Mouse (Mus musculus) liver, embryonic 14.5 days (tissue): ENCODE data around the gene Tekt5. TPM values are rescaled to one million over a fixed set of nuclear protein-coding genes. Genes with fewer than 3 reads are reported as not detected.

Experiments
- ATAC-seq: fragments of 200-750 bp; cut with Nextera tagmentation; 2 replicates; pipeline ENCODE4 v1.8.0; 2017; ENCODE audit warnings: moderate number of reproducible peaks, mild to moderate bottlenecking, moderate library complexity; ENCODE audit not compliant: insufficient read depth
- DNase-seq, 3 experiments: peaks; one replicate each; pipeline ENCODE4 v3.0.0-alpha.2; 2012 to 2013; ENCODE audit warnings: low read depth in 3 of 3, low spot score in 3 of 3
- H3K27ac ChIP-seq: fragments of 300-500 bp; sonication (generic); 2 replicates; pipeline ENCODE4 v1.5.1; 2014; ENCODE audit warnings: moderate library complexity, mild to moderate bottlenecking, control low read depth, inconsistent platforms
- H3K27me3 ChIP-seq: fragments of 300-500 bp; sonication (generic); 2 replicates; pipeline ENCODE4 v1.6.1; 2014; ENCODE audit warnings: mild to moderate bottlenecking, low read length, moderate library complexity; ENCODE audit not compliant: control insufficient read depth, insufficient read depth
- H3K36me3 ChIP-seq: fragments of 300-500 bp; sonication (generic); replicated peaks from 2 replicates; pipeline ENCODE4 v1.6.1; 2014; ENCODE audit warnings: low read depth; ENCODE audit not compliant: control insufficient read depth, insufficient read depth
- H3K4me1 ChIP-seq, 2 experiments: fragments of 200-500 bp in 1 of 2; fragments of 300-500 bp in 1 of 2; sonication (generic) in 1 of 2; replicated peaks; 2 replicates each; pipeline ENCODE4 v1.6.1; 2012 to 2014; ENCODE audit warnings: antibody characterized with exemption in 1 of 2, inconsistent platforms in 1 of 2, low read length in 1 of 2; ENCODE audit not compliant: control insufficient read depth in 2 of 2, insufficient read depth in 2 of 2
- H3K4me2 ChIP-seq: fragments of 300-500 bp; sonication (generic); 2 replicates; pipeline ENCODE4 v1.6.1; 2014; ENCODE audit warnings: low read depth, mild to moderate bottlenecking, control low read depth, moderate library complexity
- H3K4me3 ChIP-seq, 2 experiments: fragments of 200-500 bp in 1 of 2; fragments of 300-500 bp in 1 of 2; sonication (generic) in 1 of 2; 2 replicates each; pipeline ENCODE4 v1.5.1; 2012 to 2014; ENCODE audit warnings: low read depth in 2 of 2, low read length in 2 of 2, mild to moderate bottlenecking in 2 of 2, control low read depth in 1 of 2, inconsistent platforms in 1 of 2, moderate library complexity in 1 of 2; ENCODE audit not compliant: insufficient read depth in 1 of 2
- H3K9ac ChIP-seq: fragments of 300-500 bp; sonication (generic); replicated peaks from 2 replicates; pipeline ENCODE4 v1.6.1; 2014; ENCODE audit warnings: mild to moderate bottlenecking, control low read depth, moderate library complexity
- H3K9me3 ChIP-seq: fragments of 300-500 bp; sonication (generic); 2 replicates; pipeline ENCODE4 v1.6.1; 2016; ENCODE audit warnings: low read length, mixed read lengths; ENCODE audit not compliant: control insufficient read depth
- CTCF ChIP-seq: IDR thresholded peaks from 2 replicates; pipeline ENCODE4 v1.5.1; 2016; ENCODE audit warnings: antibody characterized with exemption, low read depth, control low read depth
- EP300 ChIP-seq: IDR thresholded peaks from 2 replicates; pipeline ENCODE4 v1.6.1; 2016; ENCODE audit warnings: antibody characterized with exemption, low read depth
- WGBS: fragments of 180-500 bp; shearing (Covaris S2); extraction: QIAGEN DNeasy Blood & Tissue Kit; methylation state at CpG from one replicate; pipeline ENCODE4 v1.1.7; 2014; ENCODE audit not compliant: insufficient replicate concordance; 5-methylcytosine and 5-hydroxymethylcytosine counted together
- polyA plus RNA-seq, 2 experiments: library from polyadenylated mRNA; depleted of rRNA in 1 of 2; stranded (reverse) in 1 of 2; unstranded in 1 of 2; fragments of >200 nt; fragmentation: Nextera tagmentation in 1 of 2; extraction: Ambion mirVana in 1 of 2; gene quantifications; 2 replicates each; pipeline versions ENCODE4 v1.2.1 to v1.2.3; 2012 to 2014

Gene Tekt5
- polyA plus RNA-seq, 2 experiments = 0.10 to 0.15 TPM

DNA sequence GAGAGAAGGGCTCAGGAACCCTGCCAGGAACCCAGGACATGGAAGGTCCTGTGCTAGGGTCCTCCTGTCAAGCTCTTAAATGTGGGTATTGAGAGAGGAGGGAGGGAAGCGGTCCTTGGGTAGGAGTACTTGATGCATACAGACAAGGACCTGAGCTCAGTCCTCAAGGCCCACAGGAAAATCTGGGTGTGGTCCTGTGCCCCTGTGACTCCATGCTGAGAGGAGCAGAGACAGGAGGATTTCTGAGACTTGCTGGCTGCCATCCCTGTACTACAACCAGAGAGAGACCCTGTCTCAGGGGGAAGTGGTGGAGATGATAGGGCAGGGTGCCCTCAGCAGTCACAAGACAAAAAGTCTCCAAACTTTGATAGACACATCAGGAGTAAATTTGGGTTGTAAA lies 25.3 kb downstream of the Tekt5 start:
- no peaks in the 10 kb centered on the region for H3K4me1 ChIP-seq
- ATAC-seq (no peak), DNase-seq (no peak)
- H3K9ac ChIP-seq = no peak overlapping the region
- no peak overlapping the region for H3K4me2 ChIP-seq
- no peaks in the 10 kb centered on the region for H3K9me3 ChIP-seq
- no peaks in the 10 kb centered on the region for H3K27me3 ChIP-seq
- H3K4me3 ChIP-seq = no peak overlapping the region
- no peak for TF ChIP-seq EP300
- no peak for TF ChIP-seq CTCF
- H3K27ac ChIP-seq = no peak overlapping the region
- WGBS = 54% methylated on average over 1 of the region's 1 CpGs
- no peaks in the 10 kb centered on the region for H3K36me3 ChIP-seq

DNA sequence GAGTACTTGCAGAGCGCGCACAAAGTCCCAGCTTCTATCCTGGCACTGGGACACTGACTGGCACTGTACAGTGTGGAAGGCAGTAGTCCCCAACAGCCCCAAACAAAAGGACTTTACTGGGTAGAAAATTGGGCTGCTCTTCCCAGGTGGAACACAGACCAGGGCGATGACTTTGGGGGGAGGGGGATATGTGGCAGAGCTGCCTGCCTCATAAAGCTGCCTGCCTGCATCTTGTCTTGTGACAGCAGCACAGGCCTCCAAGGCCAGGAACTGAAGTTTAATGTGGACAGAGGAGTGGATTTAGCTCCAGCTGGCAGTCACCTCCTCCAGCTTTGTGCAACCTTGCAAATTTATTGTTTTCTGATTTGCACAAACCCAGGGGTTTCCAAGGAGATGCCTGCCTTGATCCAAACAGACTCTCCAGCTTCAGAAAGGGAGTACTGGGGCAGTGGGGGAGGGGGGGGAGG lies 25.8 kb downstream of the Tekt5 start:
- H3K4me2 ChIP-seq = no peak overlapping the region
- no peaks in the 10 kb centered on the region for H3K9me3 ChIP-seq
- H3K27me3 ChIP-seq = no peaks in the 10 kb centered on the region
- H3K36me3 ChIP-seq = no peaks in the 10 kb centered on the region
- no peak overlapping the region for H3K27ac ChIP-seq
- H3K9ac ChIP-seq = no peak overlapping the region
- H3K4me1 ChIP-seq = no peaks in the 10 kb centered on the region
- no peak overlapping the region for H3K4me3 ChIP-seq
- DNase-seq (no peak), ATAC-seq (no peak)
- TF ChIP-seq EP300 = no peak
- TF ChIP-seq CTCF = no peak
- WGBS = 68% methylated on average over 3 of the region's 3 CpGs

DNA sequence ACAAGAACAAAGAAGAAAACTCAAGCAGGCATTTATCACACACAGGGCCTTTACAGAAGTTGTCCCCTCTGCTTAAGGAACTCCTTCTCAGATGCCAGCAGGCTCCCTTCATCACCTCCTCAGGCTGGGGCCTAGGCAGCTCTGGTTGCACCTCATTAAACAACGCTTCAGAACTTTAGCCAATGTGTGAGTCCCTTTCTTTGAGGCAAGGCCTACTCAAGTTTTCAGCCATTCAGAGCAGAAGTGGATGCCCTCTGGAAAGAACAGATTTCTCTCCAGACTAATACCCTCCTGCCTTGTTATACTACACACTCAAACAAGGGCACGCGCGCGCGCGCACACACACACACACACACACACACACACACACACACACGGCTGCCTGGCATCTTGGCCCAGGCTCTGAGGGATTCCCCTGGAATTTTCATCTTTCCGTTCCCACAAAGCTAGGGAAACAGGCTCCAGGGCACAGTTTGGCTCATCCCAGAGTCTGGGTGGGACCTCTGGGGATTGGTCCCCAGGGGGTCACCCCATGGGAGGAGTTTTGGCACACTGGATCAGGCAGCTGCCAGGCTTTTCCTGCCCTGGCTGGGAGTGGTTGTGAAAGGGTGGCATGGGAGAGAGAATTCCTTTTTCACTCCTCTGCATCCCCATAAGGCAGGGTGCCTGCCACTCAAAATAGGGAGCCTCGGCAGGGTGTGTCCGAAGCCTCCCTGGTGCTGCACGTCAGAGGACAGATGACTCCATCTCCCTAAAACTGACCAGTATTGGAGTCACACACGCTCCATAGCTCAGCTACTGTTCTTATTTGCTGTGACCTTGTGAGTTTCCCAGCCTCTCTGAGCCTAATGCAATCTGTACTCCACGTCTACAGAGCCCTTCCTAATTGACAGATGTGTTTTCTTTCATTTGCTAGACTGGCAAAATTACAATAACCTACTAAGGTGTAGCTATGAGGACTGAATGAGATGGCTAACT lies 28.8 kb downstream of the Tekt5 start:
- Histone ChIP-seq H3K36me3 (no peaks in the 10 kb centered on the region), H3K9me3 (no peaks in the 10 kb centered on the region), H3K4me3 (no peak overlapping the region), H3K9ac (no peak overlapping the region), H3K4me2 (no peak overlapping the region), H3K27ac (no peak overlapping the region), H3K4me1 (no peaks in the 10 kb centered on the region), H3K27me3 (no peaks in the 10 kb centered on the region)
- 71% methylated on average over 14 of the region's 14 CpGs for WGBS
- no peak for DNase-seq
- ATAC-seq = 0 out of 2 replicates have a peak, but pooled peaks have one; percentile 8
- TF ChIP-seq CTCF = no peak
- TF ChIP-seq EP300 = no peak

DNA sequence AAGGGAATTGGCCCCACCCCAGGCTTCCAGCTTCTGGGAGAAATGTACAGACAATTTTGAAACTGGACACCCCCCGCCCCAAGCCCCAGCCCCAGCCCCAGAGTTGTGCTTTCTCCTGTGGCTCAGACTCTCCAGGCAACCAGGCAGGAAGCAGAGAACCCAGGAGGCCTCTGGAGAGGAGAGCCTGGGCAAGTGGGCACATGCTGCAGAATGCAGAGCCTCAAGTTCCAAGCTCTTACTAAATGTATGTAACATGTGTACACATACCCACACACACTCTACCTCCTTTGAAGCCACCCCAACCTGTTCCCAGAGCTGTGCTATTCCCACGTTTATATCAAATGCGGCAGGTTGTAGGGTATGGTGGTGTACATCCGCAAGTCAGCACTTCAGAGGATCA lies 29.5 kb downstream of the Tekt5 start:
- H3K4me3 ChIP-seq = no peak overlapping the region
- no peaks in the 10 kb centered on the region for H3K36me3 ChIP-seq
- no peak for TF ChIP-seq CTCF
- no peak for TF ChIP-seq EP300
- H3K27me3 ChIP-seq = no peaks in the 10 kb centered on the region
- no peaks in the 10 kb centered on the region for H3K4me1 ChIP-seq
- no peak overlapping the region for H3K4me2 ChIP-seq
- no peak for ATAC-seq
- H3K27ac ChIP-seq = no peak overlapping the region
- H3K9ac ChIP-seq = no peak overlapping the region
- 58% methylated on average over 4 of the region's 4 CpGs for WGBS
- no peak for DNase-seq
- H3K9me3 ChIP-seq = no peaks in the 10 kb centered on the region

DNA sequence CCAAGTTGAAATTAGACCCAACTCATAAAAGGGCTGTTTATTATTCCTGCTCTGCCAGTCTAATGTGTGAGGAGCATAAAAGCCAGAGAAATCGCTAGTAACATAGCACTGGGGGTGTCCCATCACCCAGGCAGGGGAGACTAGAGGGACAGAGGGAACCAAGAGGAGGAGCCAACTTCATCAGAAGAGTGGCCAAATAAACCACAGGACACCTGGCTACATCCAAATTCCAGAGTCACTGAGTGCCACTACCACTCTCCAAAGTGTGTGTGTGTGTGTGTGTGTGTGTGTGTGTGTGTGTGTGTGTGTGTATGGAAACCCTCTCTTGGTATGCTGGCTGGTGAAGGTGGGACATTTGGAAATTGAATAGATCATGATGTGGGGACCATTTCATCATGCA lies 32.2 kb downstream of the Tekt5 start:
- H3K9ac ChIP-seq = no peak overlapping the region
- no peaks in the 10 kb centered on the region for H3K9me3 ChIP-seq
- 24% methylated on average over 1 of the region's 1 CpGs for WGBS
- peaks cover 4 to 13% of the 10 kb centered on the region in 2 experiments; a peak in 2 of 4 replicates for H3K4me1 ChIP-seq
- TF ChIP-seq EP300 = no peak
- TF ChIP-seq CTCF = no peak
- DNase-seq = no peak
- H3K4me2 ChIP-seq = no peak overlapping the region
- no peak overlapping the region for H3K27ac ChIP-seq
- no peaks in the 10 kb centered on the region for H3K27me3 ChIP-seq
- no peak overlapping the region for H3K4me3 ChIP-seq
- no peaks in the 10 kb centered on the region for H3K36me3 ChIP-seq
- ATAC-seq = no peak
